Mouse (Mus musculus) left cerebral cortex, postnatal 36 days (tissue): ENCODE measurements around the gene Scamp4. TPM values are rescaled to one million over a fixed set of nuclear protein-coding genes. Genes with fewer than 3 reads are reported as not detected.
"Not testable (repeated sequence)": the region's sequence is repeated elsewhere in the genome, so short reads cannot be mapped to it uniquely, and the experiment has no call there.

Source experiments
- DNase-seq, 2 experiments: peaks; one replicate each; pipeline ENCODE4 v3.0.0; 2021 to 2022; ENCODE audit warnings: low spot score in 2 of 2, mixed read lengths in 1 of 2
- intact Hi-C: fragments of 180-260 bp; cut with DNase I; formaldehyde crosslinking; loops from one replicate; pipeline ENCODE4 v1.15.1; 2025
- total RNA-seq, 2 experiments: library from RNA; stranded (reverse); gene quantifications; 2 replicates each; pipeline ENCODE4 v1.2.3; 2021

Gene Scamp4
- total RNA-seq, 2 experiments from 2014 or later = 40.1 to 45.1 TPM

DNA sequence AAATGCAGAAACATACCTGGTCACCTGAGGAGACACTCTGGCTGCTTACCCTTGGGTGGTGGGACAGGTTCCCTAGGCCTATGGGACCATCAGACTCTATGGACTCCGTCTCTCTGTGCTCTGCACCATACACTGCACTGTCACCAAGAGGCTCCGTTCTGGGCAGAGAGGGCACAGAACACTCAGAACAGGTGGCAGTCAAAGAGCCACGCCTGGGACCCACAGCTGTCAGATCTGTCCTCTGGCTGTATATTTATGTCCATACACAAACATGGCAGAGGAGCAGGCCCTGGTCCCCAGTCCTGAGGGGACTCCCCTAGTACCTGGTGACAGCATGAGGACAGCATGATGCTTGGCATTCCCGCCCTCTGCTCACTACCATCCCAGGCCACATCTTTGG lies 23.1 kb downstream of the Scamp4 start:
- intact Hi-C loops = no loop called here
- DNase-seq = no peak

DNA sequence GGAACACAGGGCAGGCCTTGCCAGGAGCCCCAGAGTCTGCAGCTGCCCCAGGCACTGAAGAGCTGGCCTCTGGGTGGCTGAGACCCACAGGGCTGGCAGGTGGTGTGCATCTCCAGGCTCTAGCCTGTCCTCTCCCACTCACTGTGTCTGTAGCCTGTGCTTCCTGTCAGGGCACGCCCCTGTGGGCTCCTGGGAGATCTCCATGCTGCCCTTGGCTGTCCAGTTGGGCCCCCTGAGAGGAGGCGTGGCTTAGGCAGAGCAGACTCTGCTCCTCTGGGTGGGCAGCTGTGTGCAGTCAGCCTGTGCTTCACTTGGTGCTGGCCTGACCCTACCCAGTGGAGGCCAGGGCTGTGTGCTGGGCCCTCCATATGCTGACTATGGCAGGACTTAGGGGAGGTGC lies 25.0 kb downstream of the Scamp4 start:
- DNase-seq = no peak
- intact Hi-C loops = no loop called here

DNA sequence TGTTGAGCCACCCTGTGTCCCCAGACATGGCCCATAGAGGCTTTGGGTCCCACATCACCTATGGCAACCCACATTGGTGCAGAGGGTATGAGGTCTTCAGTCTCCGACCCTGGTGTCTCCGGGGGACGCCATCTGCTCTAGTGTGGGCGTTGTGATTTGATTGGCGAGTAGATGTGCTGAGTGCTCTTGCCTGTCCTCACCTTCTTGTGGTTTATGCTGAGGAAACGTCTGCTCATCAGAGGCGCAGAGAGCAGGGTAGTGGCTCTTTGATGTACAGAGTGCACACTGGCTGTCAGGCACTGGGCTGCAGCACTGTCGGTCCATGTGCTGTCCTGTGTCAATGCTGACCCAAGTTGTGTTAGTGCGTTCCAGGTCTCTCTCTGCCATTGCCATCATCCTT lies 26.3 kb downstream of the Scamp4 start:
- intact Hi-C loops = no loop called here

DNA sequence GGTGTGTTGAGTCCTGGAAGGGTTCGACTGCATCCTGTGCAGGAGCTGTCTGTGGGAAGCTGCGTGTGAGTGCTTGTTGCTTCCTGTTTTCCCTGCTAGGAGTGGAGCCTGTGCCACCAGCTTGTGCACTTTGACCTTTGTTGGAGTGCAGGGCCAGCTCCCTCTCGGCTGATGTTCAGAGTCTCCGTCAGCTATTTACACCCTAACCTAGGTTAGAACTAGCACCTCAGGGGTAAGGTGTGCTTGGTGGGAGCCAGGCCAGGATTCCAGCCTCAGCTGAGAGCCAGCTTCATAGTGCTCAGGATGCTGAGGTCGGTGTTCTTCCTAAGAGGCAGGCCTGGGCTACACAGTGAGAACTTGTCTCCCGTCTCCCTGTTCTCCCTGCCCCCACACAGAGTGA lies 32.7 kb downstream of the Scamp4 start:
- intact Hi-C loops = no loop called here
- DNase-seq = no peak

More for the DNA sequence above, 26.3 kb downstream of the Scamp4 start:
- no peak for DNase-seq

DNA sequence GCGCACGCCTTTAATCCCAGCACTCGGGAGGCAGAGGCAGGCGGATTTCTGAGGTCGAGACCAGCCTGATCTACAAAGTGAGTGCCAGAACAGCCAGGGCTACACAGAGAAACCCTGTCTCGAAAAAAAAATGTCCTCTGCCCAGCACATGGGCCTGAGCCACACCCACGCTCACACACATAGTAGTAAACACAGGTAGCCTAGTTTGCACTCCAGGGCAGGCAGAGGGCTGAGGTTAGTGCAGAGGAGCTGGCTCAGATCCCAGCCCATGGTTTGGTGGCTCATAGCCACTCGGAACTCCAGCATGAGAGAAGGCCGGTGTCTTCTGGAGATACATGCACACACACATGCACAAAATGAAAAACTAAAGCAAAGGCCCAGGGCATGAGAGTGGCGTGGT lies 44.3 kb downstream of the Scamp4 start:
- intact Hi-C loops = no loop called here
- no peak for DNase-seq

DNA sequence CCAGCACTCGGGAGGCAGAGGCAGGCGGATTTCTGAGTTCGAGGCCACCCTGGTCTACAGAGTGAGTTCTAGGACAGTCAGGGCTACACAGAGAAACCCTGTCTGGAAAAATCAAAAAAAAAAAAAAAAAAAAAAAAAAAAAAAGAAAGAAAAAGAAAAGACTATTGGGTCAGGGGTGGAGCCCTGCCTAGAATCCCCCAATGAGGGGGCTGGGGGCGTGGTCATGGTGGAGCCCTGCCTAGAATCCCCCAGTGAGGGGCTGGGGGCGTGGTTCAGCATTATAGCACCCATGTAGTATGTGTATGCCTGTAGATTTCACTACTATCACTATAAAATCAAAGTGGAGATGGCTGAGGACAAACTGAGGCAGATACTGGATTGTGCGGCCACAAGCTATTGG lies 47.2 kb downstream of the Scamp4 start:
- DNase-seq, intact Hi-C loops: not testable (repeated sequence)

DNA sequence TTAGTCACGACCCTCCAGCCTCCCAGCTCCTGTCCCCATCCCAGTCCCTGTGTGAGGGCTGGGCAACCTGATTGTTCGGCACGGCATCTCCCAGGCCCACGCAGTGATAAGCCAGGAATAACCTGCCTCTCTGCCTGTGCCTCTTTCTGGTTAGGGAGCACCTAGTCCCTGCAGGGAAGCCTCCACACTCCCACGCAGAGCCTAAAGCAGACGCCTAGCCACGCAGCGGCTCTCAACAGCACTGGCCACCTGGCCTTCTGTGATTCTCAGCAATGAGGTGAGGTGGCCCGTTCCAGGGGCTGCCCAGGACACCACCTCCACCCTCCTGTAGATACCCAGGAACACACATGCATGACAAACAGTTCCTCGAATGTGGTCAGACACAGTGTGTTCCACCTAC lies 47.7 kb downstream of the Scamp4 start:
- intact Hi-C loops = no loop called here
- peak; percentile 44 to 49 for DNase-seq

DNA sequence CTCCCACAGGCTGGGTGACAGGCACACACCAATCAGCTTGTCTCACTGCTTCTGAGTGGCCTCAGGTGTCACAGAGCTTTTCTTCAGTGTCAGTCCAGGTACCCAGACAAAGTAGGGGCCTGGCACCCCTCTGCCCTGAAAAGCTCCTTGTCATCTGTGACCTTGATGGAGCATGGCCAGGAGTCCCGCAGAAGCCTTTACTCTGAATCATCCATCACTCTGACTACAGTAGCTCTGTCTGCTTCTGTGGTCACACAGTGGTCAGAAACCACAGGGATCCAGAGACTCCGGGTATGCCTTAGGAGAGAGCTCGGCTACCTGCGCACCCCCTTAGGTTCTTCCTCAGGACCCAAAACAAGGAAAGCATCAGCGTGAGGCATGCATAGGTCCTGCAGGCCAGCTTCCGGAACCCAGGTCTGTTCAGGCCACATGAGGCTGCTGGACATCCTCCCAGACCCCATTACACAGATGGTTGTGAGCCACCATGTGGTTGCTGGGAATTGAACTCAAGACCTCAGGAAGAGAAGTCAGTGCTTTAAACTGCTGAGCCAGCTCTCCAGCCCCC lies 50.6 kb downstream of the Scamp4 start:
- intact Hi-C loops = no loop called here
- DNase-seq = no peak

DNA sequence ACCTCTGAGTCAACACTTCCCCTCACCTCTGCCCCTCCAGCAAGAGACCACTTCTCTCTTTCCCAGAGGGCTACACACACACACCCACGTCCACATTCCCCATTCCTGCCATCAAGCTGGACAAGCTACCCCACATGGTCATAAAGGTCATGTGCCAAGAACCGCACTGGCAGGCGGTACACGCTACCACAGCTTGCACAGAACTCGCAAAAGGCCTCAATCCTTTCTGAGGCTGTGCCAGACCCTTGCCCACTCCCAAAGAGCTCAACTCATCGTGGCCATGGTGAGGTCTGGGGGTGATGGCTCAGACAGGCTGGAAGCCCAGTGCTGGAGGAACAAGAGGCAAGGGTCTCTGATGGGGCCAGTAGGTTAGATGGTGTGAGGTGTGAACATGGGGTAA lies 52.2 kb downstream of the Scamp4 start:
- intact Hi-C loops = loop anchor here (5.0 kb wide), 1 partner anchor 47 kb away; the partner anchor contains the start of genes Izumo4 and Mob3a
- no peak for DNase-seq

DNA sequence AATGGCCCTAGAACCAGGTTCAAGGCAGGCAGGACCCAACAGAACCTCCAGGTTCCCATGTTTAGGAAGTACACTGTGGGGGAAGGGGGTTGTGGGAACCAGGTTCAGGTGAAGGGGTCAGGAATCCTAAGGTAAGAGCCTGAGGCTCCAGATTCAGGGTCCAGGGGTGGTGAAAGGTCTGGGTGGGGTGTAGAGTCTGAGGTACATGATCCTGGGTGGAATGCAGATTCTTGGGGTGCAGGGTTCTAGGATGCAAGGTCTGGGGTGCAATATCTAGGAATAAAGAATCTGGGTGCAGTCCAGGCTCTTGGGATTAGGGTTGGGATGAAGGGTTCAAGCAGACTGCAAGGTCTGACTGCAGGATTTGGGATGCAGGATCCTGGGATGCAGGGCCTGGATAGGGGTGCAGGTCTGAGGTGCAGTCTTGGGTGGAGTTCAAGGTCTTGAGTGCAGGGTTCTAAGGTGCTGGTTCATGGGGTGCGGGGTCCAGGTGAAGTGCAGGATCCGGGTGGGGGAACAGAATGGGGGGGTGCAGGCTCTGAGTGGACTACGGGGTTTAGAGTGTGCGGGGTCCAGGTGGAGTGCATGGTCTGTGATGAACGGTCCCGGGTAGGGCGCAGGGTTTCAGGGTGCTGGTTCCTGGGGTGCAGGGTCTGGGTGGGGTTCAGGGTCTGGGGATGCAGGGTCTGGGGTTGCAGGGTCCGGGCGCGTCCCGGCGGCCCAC lies 52.9 kb downstream of the Scamp4 start:
- no peak for DNase-seq
- intact Hi-C loops = loop anchor here (2.0 to 5.0 kb wide), 3 partner anchors 21 to 47 kb away; partner anchors contain the start of genes Csnk1g2, Izumo4 and Mob3a

DNA sequence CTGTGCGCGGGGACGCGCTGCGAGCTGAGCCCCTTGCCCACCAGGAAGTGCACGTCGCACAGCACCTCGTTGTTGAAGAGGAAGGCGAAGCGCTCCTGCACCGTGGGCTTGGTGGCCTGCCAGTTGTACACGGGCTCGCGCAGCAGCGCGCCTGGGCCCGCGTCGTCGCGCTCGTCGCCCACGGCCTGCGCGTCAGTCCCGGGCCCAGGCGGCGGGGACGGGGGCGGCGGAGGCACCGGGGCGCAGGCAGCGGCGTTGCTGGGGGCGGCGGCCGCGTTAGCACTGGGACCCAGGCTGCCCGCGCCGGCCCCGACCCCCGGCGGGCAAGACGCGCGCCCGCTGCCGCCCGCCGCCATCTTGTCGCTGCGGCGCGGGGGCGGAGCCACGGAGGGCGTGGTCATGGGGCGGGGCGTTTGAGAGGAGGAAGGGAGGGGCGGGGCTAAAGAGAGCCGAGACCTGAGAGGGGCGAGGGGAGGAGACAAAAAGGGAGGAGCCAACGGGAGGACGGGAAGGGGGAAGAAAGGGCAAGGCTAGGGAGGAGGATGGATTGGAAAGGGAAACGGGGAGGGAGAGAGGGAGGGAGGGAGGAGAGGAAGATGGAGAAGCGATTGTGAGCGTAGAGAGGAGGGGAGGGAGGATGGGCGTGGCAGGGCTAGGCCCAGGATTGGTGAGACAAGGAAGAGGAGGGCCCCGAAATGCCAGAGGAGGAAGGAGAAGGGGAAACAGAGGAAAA lies 53.6 kb downstream of the Scamp4 start:
- peak; percentile 90 to 91 for DNase-seq
- intact Hi-C loops = loop anchor here (2.0 to 5.0 kb wide), 3 partner anchors 21 to 46 kb away; partner anchors contain the start of genes Csnk1g2, Izumo4 and Mob3a

DNA sequence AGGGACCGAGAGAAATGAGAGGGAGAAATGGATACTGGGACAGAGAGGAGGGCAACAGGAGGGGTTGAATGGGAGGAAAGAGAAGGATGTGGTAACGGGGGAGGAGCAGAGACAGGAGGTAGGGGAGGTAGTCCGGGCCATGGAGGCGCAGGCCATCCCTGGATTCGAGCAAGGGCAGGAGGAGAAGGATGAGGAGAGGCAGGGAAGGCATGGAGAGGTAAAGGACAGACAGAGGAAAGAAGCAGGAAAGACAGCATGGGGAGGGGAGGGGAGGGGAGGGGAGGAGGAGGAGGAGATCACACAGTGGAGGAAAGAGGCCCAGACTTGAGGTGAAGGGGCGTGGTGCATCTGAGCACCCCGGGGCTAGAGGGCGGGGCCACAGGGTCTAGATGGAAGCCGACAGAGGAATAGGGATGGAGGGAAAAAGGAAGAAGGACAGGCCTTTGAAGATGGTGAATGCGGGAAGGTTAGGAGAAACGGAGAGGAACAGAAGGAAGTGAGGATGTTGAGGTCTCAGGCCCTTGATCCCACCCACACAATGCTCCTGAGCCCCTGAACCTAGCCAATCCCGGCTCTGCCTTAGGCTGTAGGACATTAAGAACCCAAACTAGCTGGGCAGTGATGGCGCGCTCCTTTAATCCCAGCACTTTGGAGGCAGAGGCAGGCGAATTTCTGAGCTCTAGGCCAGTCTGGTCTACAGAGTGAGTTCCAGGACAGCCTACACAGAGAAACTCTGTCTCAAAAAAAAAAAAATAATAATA lies 54.4 kb downstream of the Scamp4 start, which contains the start of gene Btbd2:
TSS of gene Btbd2 (minus strand) at position 209 of the 761 bp plus-strand sequence.
- intact Hi-C loops = loop anchor here (2.0 to 5.0 kb wide), 3 partner anchors 20 to 45 kb away; partner anchors contain the start of genes Csnk1g2, Izumo4 and Mob3a
- no peak for DNase-seq

DNA sequence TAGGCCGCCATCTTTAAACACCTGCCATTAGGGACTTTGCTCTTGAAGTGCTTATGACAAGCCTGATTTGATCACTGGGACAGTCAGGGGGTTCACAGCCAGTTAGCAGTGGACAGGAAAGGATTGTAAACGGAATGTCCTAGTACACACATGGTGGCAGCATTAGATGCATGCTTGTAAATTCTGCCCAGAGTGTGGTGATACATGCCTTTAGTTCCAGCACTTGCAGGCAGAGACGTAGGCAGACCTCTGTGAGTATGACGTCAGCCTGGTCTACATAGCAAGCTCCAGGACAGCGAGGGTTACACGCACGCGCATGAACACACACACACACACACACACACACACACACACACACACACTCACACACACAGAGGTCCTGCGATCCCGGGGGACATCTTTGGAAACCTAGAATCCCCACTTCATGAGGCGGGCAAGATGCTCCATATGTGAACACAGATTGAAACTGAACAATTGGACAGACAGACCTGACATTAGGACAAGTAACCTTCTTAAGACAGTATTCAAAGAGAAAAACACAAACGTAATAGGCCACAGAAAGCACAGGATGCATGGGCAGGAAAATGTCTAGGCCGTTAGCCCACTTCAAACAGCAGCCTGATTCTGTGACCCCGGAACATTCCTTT lies 55.6 kb downstream of the Scamp4 start:
- intact Hi-C loops = loop anchor here (5.0 kb wide), 1 partner anchor 44 kb away; the partner anchor contains the start of genes Izumo4 and Mob3a
- no peak for DNase-seq

DNA sequence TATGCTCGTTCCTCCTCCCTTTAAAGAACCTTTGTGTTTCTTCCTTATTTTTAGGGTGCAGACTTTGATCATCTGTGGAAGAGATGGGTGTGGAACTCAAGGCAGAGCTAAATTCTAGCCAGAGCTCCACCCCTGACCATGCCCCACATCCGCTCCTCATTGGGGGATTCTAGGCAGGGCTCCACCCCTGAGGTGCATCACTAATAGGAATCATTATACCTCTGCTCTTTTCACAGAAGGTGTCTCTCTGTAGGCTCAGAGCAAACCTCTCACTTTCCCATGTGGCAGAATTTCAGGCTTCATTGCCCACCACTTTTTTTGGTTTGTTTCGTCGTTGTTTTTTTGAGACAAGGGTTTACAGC lies 56.1 kb downstream of the Scamp4 start:
- DNase-seq = no peak
- intact Hi-C loops = loop anchor here (5.0 kb wide), 1 partner anchor 43 kb away; the partner anchor contains the start of genes Izumo4 and Mob3a

DNA sequence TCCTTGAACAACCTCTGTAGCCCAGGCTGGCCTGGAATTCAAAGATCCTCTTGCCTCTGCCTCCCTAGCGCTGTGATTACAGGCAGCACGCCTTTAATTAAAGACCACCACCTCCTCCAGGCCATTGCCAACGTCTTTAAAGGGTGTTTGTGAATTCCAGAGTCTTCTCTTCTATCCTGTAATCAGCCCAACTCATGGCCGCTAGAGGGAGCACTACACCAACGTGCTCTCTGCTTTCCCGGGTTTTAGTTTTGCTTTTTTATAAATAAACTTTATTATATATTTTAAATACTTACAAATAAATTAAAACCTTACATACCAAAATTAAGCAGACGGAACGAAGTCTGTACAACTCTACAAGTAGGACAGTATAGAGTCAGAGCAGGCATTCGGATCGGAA lies 56.5 kb downstream of the Scamp4 start:
- DNase-seq = peak in 1 of 2 experiments; percentile 63
- intact Hi-C loops = loop anchor here (5.0 kb wide), 1 partner anchor 43 kb away; the partner anchor contains the start of genes Izumo4 and Mob3a

DNA sequence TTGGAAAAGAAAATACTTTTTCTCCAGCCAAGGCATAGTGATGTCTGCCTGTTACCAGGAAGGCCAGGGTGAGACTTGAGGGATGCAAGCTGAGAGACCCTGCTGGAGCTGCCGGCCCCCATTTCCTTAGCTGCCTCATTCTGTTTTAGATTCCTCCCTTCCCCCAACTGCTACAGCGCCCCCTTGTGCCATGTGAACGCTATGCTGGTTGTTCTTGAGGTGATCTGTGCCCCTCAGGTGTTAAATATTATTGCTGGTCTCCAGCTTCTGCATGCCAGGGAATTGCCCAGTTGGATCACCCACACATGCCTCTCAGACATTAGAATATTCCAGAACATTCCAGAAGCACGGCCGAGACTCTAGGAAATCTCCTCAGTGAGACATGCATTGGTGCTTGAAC lies 58.5 kb downstream of the Scamp4 start:
- DNase-seq = no peak
- intact Hi-C loops = no loop called here

DNA sequence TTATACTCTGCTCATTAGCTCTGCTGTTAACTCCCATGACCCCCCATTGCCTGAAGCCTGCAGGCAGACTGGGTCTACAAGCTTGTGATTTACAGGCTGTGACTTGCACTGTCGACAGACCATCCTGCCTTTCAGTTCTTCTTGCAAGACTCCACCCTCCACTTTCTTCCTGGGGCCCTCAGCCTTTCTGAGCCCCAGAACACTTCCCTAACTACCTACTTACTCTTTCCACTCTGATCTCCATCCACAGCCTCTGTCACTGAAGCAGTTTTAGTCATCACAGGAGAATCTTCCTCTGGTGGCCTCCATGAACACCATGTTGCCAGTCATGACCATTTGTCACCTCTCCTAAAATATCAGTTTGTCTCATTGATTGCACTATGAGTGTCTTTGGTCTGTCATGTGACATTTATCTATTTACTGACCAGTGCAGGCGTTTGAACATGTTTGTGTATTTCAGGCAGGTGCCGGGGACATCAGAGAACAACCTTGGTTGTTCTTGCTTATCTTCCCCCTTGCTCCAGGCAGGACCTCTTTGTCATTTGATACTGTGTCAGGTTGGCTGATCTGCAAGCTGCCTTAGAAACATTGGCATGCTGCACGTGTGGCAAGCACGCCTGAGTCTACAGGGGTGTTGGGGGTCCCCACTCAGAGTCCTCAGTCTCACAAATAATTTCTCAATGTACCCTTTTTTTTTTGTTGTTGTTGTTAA lies 61.0 kb downstream of the Scamp4 start:
- intact Hi-C loops = no loop called here
- no peak for DNase-seq

DNA sequence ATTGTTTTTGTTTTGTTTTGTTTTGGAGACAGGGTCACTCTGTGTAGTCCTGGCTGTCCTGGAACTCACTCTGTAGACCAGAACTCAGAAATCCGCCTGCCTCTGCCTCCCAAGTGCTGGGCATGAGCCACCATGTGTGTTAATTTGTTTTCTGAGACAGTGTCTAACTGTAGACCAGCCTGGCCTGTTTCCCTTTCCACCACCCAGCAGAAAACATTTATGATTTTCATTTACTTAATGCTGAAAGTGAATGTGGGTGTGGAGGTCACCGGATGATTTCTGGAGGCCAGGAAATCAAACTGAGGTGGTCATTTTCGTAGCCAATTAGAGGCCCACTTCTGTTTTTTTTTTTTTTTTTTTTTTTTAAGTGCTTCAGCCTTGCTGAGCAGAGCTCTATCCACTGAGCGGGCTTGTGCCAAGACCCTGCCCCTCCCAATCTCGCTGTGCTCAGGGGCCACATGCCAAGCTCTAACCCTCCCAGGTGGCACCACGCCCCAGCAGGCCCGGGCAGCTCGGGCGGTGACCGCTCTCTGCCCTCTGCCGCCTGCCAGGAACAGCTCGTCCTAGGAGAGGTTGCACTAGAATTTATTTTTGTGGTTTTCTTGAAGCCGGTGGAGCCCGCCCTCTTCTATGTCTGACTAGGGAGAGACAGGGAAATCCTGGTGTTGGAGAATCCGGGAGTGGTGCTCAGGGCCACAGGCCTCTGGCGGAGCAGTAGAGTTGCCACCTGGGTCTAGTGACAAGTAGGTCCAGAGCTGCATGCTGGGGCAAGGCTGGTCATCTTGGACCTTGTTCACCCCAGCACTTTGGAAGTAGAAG lies 61.7 kb downstream of the Scamp4 start:
- peak; percentile 46 to 54 for DNase-seq
- intact Hi-C loops = no loop called here
